Mouse (Mus musculus): ENCODE results near the gene Btnl1.

The Btnl1 gene

DNA sequence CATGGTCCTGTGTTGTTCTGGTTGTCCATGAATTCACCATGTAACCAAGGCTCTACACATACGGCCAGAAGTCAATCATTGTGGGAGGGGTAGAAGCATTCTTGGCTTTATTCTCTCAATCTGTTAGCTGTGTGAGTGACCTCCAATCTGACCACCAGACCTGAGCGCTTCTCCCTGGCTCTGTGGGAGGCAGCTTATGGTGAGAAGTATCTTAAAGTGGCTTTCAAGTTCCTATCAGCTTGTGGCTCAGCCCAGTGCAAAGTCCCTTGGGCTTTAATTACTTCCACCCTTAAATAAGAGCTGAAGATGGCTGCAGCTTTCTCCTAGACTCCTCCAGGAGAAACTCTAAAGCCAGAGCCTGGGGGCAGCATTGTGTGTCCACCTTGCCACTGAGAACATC lies at the start of gene Btnl1:
TSS of gene Btnl1 (plus strand) at position 286 of the 400 bp plus-strand sequence.
- no peak for DNase-seq

DNA sequence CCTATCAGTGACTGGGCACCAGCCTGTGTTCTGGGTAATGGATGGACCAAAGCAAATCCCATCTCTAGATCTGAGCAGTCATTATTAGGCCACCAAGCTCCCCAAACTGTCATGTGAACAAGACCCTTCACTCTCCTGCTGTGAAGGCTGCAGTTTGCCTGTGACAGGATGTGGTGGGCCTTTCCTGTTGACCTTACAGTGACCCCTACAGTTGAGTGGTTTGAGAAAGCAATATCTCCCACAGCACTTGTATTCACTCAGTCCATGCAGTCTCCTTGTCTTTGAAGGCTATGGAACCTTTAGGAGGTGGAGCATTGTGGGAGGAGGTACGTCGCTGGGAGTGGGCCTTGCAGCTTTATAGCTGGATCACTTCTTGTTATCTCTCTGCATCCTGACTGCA lies 47.1 kb upstream of the Btnl1 start:
- DNase-seq: peak; percentile 39

DNA sequence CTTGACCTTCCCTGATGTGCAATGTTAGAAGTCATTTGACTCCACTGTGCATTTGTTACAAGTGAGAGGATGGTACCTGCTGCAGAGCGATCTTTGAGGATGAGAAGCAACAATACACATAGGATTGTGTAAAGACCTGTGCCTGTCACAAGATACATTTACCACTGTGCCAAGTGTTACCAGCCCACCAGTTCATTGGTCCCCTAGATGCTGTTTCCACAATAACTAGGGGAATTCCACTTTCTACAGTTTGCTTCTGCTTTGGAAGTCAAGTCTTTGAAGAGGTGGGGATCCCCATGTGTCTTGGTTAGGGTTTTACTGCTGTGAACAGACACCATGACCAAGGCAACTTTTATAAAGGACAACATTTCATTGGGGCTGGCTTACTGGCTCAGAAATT lies 45.7 kb upstream of the Btnl1 start:
- no peak for DNase-seq

DNA sequence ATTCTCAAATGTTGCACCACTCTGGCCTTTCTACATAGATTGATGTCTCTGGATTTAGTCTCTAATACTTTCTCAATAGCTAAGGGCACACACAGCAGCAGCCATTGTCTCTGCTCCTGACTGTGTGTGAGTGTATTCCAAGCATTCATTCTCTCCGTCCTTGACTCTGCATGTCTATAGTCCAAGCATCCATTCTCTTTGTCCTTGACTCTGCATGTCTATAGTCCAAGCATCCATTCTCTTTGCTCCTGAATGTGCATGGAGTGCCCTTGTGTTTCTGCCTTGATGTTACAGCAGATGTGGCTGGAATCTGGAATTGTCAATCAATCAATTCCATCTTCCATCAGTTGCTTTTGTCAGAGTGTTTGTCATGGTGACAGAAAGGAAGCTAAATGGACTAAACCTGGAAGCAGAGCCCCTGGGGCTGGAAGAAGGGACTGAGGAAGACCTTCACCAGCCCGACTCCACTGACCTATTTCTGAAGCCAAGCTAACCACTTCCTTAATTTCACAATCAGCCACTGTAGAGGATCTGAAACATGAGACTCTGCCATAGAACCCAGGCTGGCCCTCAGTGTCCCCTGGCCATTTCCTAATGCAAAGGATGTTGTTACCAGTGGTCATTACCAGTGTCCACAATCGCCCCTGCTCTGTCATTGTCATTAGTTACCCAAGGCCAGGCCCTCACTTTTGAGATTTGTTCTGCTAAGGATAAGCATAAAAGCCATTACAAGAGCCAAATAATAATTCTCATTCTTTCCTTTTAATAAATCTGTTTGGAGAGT lies 36.1 kb upstream of the Btnl1 start:
- no peak for DNase-seq

DNA sequence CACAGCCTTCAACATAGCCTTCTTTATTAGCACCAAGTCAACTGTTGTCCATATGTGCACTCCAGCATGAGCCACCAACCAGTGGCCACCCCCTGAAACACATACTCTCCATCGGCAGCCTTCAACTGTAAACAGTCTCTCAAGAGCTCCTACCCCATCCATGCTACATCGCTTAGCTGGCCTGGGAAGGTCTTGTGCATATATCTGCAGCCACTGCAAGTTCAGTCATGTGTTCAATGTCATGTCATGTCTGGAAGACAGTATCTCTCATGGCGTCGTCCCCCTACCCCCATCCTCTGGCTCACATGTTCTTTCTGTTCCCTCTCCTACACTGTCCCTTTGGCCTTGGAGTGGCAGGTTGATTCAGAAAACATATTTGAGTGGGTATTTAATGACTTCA lies 32.0 kb upstream of the Btnl1 start:
- DNase-seq: no peak

DNA sequence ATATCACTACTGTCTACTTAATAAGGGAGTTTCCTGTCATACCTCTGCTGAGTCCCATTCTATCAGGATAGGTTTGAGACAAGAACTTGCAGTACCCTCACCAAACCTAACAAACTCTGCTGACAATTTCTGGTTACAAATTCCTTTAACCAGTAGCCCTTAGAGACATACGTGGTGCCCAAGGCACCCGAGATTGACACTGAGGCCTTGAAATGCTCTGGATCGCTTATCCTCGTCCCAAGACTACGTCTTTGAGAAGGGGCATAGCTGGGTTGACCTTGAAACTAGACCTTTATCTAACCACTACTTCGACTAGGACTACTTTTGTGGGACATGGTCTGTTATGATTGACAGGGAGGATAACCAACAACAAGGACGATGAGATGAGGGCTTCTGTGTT lies 31.4 kb upstream of the Btnl1 start:
- no peak for DNase-seq

DNA sequence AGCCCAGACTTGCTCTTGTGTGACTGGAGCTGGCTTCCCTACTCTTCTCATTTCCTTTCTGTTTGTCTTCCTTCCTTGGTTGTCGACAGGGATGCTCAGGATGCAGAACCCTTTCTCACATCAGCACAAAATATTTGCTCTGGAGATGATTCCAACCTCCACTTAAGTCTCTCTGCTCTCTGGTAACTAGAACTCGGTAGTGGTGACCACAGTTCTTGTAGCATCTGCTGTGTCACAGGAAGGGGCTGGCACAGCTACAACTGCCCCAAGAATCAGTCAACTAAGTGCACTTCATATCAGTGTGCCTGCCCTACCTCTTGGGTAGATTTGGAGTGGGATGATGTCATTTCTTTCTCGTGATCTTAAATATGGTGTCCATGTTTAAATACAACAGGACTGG lies 30.9 kb upstream of the Btnl1 start:
- no peak for DNase-seq

DNA sequence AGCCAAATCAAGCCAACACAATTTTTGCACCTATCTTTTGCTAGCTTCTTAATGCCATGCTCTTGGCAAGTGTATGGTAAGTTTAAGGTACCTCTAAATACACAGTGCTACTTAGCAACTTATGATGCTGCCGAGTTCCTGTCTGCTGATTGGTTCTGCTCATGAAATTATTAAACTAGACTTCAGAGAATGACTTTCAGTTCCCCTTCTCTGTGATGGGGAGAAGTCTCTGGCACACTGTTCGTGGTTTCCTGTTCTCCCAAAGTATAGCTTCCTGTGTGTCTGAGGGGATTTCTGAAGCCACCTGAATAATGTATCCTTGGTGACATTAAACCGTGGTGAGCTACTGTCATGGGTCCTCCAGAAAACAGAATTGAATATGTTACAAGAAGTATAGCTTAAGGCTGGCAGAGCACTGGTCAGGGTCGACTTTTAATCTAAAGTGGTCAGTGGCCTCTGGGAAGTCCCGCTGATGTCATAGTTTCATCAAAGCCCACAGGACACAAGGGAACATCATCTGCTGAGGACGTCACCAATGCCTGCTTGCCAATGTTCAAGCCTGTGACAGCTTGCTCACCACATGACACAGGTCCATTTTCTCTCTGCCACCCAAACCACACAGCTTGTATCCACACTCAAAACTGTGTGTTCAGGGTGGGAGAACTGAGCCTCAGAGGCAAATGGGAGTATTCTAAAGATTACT lies 29.2 kb upstream of the Btnl1 start:
- DNase-seq: peak; percentile 63

DNA sequence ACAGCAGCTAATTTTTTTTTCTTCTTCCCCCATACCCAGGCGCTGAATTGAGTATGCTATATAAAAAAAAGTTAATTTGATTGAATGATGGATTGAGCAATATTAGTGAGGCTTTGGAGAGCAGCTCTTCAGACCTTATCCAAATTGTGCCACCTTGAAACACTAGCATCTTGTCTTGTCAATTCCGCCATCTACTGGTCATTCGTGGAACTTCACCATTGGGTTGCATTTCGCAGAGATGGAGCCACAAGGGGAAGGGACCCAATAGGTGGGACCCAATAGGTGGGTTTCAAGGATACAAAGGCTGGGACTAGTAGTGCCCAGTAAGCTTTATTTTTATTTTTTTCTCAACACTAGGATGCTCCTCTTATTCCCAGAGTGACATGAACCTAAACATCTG lies 27.5 kb upstream of the Btnl1 start:
- peak; percentile 84 for DNase-seq

DNA sequence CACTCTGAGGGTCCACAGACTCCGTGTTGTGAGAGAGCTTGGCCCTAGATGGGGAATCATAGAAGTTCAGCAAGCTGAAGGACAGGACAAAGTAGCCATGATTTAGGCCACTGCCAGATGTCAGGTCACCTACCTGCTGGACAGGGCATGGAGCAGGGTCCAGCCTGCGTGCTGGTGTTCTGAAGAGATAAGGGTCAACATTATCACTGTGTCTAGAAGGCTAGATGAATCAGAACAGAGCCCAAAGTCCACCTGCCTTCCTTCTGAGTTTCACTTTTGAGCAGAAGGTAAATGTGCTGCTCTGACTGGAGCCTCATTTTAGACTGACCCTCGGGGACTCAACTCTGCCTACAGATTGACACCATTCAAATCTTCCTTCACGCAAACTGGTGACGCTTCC lies 22.4 kb upstream of the Btnl1 start, which contains the start of gene Btnl2:
TSS of gene Btnl2 (plus strand) at position 284 of the 400 bp plus-strand sequence.
- DNase-seq: no peak

DNA sequence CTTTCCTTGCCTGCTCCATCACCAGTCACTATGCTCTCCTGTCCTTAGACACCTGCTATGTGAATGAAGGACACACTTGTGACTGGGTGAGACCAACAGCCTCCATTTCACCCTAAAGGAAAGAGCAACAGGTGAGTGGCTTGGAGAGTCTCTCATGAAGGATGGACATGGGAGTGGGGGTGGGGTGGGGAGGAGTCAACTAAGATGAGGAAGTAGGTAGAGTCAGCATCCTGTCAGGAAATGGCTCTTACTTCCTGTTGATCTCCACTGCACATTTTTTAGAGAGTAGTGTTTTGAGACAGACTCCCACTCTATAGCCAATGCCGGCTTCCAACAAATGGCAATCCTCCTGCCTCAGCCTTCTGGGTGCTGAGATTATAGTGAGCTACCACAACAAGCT lies 22.0 kb upstream of the Btnl1 start:
- peak; percentile 28 for DNase-seq

DNA sequence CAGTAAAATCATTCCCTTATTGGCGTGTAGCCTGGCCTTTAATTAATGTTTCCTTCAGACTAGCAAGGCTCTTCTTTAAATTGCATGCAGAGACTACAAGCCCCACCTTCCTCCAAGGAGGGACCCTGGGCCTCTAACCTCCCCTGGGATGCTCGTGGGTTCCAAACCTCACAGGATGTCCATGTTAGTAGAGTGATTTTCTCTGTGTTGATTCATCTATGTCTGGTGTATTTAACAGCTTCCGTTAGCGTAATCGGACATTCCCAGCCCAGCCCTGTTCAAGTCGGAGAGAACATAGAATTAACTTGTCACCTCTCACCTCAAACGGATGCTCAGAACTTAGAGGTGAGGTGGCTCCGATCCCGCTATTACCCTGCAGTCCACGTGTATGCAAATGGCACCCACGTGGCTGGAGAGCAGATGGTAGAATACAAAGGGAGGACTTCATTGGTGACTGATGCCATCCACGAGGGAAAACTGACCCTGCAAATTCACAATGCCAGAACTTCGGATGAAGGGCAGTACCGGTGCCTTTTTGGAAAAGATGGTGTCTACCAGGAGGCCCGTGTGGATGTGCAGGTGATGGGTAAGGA lies 13.9 kb upstream of the Btnl1 start:
- DNase-seq: no peak

DNA sequence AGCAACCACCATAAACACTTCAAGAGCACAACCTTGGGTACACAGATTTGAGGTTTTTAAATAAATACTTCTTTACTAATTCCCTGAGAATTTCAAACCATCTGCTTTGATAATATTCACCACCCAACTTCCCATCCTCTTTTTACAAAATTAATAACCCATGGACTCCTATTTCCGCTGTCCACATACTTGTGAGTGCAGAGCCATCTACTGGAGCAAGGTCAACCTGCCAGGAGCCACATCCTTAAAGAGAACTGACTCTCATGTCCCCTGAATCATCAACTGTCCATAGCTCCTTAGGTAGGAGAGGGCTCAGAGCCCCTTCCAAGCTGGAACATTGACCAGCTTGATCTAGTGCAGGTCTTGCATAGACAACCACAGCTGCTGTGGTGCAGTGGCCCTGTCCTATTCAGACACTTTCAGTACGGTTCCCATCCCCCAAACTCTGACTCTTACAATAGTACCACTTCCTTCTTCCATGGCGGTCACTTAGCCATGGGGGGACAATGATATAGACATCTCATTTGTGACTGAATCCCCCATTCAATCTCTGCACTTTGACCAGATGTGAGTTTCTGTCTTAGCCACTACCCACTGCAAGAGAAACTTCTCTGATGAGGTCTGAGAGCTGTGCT lies 13.1 kb upstream of the Btnl1 start:
- no peak for DNase-seq

DNA sequence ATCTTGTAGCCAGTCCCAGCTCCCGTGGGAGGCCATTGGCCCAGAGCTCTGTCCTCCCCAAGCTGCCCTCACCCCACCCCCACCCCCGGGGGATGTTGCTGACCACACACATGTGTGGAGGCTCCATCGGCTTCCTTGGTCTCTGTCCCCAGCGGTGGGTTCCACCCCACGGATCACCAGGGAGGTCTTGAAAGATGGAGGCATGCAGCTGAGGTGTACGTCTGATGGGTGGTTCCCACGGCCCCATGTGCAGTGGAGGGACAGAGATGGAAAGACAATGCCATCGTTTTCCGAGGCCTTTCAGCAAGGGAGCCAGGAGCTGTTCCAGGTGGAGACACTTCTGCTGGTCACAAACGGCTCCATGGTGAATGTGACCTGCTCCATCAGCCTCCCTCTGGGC lies 11.9 kb upstream of the Btnl1 start:
- DNase-seq: no peak

DNA sequence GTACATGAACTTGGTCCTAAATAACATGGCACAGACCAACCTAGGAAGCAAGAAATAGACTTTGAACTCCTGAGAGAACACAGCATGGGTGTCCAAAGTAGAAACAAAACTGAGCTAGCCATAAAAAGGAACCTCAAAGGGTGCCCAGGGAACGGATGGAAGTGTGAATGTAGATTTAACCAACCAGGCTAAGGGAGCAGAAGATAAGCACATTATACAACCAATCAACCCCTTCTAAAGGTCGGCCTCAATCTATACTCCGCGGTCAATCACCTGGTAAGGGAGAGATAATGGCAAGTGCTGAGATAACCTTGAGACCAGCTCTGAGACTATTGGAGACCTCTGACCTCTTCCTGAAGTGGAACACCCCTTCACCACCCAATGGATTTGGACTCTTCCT lies 6.4 kb upstream of the Btnl1 start:
- no peak for DNase-seq

DNA sequence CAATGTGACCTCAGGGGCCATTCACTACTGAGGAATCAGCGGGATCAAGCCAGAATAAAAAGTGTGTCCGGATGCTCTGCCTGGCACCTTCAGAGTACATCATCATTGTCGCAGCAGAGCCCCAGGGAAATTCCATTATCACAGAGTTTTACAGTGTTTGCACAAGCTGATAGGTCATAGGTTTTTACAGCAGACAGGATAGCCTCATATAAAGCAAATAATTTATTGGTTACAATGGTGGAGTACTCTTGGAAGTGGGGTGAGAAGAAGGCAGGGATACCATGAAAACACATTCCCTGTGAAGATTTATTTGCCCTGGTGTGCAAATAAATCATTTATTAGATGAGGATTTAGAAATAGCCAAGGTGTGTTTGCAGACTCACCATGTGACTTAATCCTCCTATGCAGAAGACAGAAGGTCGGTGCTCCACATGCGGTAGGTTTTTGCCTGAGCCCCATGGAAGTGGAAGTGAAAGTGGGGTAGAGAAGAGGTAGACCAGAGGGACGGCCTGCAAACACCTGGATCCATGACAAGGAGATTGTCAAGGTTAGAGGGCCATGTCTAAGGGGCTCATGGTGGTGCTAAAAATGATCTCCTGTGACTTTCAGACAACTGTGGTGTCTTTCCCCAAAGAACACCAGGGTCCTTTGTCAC lies 3.8 kb upstream of the Btnl1 start:
- no peak for DNase-seq

DNA sequence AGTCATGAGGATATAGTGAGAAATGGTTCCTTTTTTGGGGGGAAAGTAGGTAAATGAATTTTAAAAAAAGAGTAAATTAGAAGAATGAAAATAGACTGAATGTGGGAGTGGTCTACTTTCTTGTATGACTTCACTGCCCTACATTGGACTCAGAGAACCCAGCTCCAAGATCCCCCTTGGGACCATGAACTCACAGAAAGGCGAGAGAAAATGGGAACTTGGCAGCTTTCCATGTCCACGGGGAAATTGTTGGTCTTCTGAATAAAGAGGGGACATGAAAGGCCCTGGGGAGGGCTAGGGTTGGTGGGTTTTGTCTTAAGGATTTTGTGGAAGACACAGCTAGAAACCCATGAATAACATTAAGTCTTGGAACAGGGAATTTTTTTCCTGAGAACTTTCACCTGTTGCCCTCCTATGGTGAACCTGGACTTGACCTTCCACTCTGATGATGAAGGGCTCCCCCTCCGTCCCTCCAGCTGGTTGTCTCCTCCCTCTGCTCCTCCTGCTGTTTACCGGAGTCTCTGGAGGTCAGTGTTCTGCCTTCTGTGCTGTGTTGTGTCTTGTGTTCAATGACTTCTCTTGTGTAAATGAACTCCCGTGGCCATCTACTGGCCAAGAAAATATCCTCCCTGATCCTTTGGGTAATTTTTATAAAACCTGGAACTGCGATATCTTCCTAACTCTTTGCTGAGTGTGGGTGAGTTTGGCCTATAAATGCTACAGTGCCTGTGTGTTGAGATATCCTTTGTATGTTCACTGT lies 698 bp downstream of the Btnl1 start:
- no peak for DNase-seq

DNA sequence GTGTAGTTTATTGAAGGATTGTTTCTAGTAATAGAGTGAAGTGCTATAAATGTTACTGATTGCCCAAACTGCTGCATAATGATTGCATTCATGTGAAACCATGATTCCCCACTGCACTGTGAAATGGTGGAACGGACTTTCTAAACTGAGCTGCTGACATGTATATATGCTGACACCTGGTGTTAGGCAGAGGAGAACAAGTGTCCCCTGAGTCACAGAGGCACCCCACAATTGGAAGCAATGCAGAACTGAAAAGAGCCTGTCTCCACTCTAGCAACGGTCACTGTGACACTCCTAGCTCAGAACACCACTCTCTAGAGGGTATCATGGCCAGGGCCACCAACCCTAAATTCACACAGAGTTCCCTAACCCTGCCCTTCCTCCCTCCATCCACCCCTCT lies 1.8 kb downstream of the Btnl1 start:
- no peak for DNase-seq

DNA sequence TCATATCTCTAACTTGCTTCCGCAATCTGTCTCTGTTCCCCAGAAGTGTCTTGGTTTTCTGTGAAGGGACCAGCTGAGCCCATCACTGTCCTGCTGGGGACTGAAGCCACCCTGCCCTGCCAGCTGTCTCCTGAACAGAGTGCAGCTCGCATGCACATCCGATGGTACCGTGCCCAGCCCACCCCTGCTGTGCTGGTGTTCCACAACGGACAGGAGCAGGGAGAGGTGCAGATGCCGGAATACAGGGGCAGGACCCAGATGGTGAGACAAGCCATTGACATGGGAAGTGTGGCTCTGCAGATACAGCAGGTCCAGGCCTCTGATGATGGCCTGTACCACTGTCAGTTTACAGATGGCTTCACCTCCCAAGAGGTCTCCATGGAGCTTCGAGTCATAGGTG lies 2.5 kb downstream of the Btnl1 start:
- DNase-seq: no peak

DNA sequence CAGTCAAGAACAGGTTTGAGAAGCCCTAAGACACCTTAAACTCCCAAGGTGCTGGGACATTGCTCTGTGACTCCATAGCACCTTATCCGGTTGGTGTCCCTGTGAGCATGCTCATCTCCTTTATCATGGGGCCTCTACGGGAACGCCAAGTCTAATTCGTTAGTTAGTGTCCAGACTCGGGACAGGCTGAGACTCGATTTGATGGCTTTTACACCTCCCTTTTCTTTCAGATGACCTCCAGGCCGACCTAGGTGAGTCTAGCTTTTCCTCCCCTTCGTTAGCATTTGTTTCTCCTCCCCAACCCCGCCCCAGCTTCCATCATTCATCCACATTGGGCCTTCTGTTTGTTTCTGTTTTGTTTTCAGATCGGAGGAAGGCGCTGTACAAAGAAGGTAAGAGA lies 4.9 kb downstream of the Btnl1 start:
- no peak for DNase-seq

DNA sequence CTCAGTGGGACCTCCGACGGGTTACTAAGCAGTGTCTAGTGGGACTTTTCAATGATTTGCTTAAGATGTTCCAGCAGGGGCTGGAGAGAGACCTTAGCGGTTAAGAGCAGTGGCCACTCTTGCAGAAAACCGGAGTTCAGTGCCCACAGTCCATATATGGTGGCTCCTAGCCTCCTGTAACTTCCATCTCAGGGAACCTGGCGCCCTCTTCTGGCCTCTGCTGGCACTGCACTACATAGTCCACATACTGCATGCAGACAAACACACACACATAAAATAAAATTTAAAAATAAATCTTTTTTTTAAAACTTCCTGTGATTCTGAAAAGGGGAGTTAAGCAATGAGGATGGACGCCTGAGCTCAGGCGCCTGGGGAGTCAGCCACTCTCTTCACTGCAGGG lies 6.3 kb downstream of the Btnl1 start:
- peak; percentile 46 for DNase-seq

DNA sequence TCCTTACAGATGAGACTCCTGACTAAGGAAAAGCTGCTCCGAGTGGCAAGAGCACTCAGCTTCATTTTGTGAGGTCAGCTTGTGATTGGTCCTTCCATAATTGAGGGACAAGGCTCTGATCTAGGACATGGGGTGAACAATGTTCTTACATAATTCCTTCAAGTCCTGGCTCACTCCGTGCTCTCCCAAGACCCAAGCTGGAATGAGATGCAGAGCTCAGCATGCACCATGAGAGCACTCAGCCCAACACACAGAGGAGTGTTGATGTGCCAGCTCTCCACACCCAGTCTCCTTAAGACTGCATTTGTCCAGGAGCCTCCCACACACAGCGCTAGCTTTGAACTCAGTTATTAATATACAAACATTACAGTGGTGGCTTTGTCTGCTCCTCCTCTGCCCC lies 7.8 kb downstream of the Btnl1 start:
- DNase-seq: no peak
